Mouse (Mus musculus): Measurements from ENCODE around the gene Zfp365. TPM values are rescaled to one million over a fixed set of nuclear protein-coding genes. Genes with fewer than 3 reads are reported as not detected.

The Zfp365 gene
- polyA plus RNA-seq, 1 experiment from 2014 or later: 1.5 TPM

DNA sequence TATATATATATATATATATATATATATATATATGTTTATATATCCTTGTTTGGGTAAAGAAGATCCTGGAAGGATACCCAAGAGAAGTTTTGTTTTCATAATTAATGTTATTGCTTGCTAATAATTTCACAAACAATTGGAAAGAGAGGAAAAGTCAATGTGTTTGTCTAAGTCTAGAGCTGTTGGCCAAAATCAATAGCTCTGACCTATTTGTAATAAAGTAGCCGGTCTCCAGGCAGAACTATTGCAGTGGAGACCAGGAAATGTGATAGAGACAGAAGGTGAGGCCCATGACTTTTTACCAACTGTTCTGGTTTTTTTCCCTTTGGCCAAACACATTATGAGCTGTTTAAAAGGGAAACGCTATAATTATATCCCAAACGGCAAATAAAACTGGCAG lies 44.2 kb downstream of the Zfp365 start:
- no peaks in the 10 kb centered on the region for H3K36me3 ChIP-seq (ENCODE audit: control insufficient read depth, insufficient read depth, low read length)
- H3K9me3 ChIP-seq (ENCODE audit: control insufficient read depth, low read depth, low read length): no peaks in the 10 kb centered on the region
- 82% methylated on average over 3 of the region's 3 CpGs for WGBS
- no peaks in the 10 kb centered on the region for H3K4me1 ChIP-seq (ENCODE audit: control insufficient read depth, insufficient read depth, low read length)
- no peak overlapping the region for H3K27ac ChIP-seq (ENCODE audit: low read length)
- no peaks in the 10 kb centered on the region for H3K27me3 ChIP-seq (ENCODE audit: control insufficient read depth, insufficient read depth, low read length)
- ATAC-seq (ENCODE audit: insufficient number of reproducible peaks, insufficient read depth, low FRiP score, low read depth): no peak
- no peak overlapping the region for H3K4me3 ChIP-seq (ENCODE audit: low read depth, low read length)
- H3K9ac ChIP-seq (replicated peaks; ENCODE audit: low read depth, low read length): no peak overlapping the region
- no peak overlapping the region for H3K4me2 ChIP-seq (replicated peaks; ENCODE audit: low read depth, low read length)

DNA sequence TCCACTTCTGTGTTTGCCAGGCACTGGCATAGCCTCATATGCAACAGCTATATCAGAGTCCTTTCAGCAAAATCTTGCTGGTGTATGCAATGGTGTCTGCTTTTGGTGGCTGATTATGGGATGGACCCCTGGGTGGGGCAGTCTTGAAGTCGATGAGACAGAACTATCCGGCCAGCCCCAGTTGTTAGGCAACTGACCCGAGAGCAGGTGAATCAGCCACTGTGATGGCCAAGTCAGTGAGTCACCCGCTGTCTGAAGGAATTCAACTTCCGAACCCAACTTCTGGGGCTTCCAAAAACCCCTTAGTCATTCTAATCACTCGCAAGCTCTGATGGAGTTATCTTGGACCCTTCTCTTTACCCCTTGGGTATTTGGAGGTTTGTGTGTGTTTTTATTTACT lies 46.6 kb downstream of the Zfp365 start:
- WGBS: 96% methylated on average over 6 of the region's 6 CpGs

DNA sequence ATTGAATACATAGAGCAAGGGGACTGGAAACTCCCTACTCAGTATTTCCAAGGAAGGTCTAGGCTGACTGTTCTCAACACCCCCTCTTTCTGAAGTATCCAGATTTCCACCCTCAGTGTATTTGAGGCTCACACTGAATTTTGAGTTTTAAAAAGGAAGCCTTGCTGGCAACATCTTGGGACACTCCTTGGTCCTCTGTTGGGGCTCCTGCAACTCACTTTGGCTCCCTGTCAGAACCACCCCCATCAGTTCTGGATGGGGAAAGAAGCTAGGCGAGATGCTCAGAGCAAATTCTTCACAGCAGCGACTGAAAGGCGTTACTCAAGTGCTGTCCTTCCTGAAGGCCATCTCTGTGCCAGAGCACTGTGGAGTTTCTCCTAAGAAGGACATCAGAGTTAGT lies 47.4 kb downstream of the Zfp365 start:
- no peaks in the 10 kb centered on the region for H3K4me1 ChIP-seq (ENCODE audit: control insufficient read depth, insufficient read depth, low read length)
- H3K4me3 ChIP-seq (ENCODE audit: low read depth, low read length): no peak overlapping the region
- H3K9ac ChIP-seq (replicated peaks; ENCODE audit: low read depth, low read length): no peak overlapping the region
- no peaks in the 10 kb centered on the region for H3K36me3 ChIP-seq (ENCODE audit: control insufficient read depth, insufficient read depth, low read length)
- H3K9me3 ChIP-seq (ENCODE audit: control insufficient read depth, low read depth, low read length): no peaks in the 10 kb centered on the region
- H3K4me2 ChIP-seq (replicated peaks; ENCODE audit: low read depth, low read length): no peak overlapping the region
- WGBS: 79% methylated on average over 3 of the region's 3 CpGs
- ATAC-seq (ENCODE audit: insufficient number of reproducible peaks, insufficient read depth, low FRiP score, low read depth): no peak
- no peaks in the 10 kb centered on the region for H3K27me3 ChIP-seq (ENCODE audit: control insufficient read depth, insufficient read depth, low read length)
- H3K27ac ChIP-seq (ENCODE audit: low read length): no peak overlapping the region

More for the DNA sequence above, 46.6 kb downstream of the Zfp365 start:
- no peaks in the 10 kb centered on the region for H3K9me3 ChIP-seq (ENCODE audit: control insufficient read depth, low read depth, low read length)
- H3K36me3 ChIP-seq (ENCODE audit: control insufficient read depth, insufficient read depth, low read length): no peaks in the 10 kb centered on the region
- no peak overlapping the region for H3K4me3 ChIP-seq (ENCODE audit: low read depth, low read length)
- H3K27me3 ChIP-seq (ENCODE audit: control insufficient read depth, insufficient read depth, low read length): no peaks in the 10 kb centered on the region
- no peak for ATAC-seq (ENCODE audit: insufficient number of reproducible peaks, insufficient read depth, low FRiP score, low read depth)
- no peak overlapping the region for H3K27ac ChIP-seq (ENCODE audit: low read length)
- H3K9ac ChIP-seq (replicated peaks; ENCODE audit: low read depth, low read length): no peak overlapping the region
- no peaks in the 10 kb centered on the region for H3K4me1 ChIP-seq (ENCODE audit: control insufficient read depth, insufficient read depth, low read length)
- no peak overlapping the region for H3K4me2 ChIP-seq (replicated peaks; ENCODE audit: low read depth, low read length)

DNA sequence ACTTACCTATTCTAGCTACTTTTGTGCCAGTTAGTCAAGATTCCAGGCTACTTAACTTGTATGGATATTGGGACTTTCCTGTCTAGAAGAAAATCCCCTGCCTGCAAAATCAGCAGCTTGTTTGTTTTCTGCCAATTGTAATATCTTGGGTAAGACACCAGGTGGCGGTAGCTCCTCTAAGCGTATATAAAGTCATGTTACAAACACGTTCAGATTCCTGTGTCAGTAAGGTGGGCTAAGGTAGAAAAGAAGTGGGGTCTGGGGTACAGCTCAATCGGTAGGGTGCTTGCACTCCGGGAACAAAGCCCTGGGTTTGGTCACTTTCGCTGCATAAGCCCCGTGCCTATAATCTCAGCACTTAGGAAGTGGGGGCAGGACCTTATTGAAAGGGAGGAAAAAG lies 50.1 kb downstream of the Zfp365 start:
- no peaks in the 10 kb centered on the region for H3K36me3 ChIP-seq (ENCODE audit: control insufficient read depth, insufficient read depth, low read length)
- whole genome bisulfite sequencing: 16% methylated on average over 7 of the region's 7 CpGs
- no peak overlapping the region for H3K4me2 ChIP-seq (replicated peaks; ENCODE audit: low read depth, low read length)
- H3K27ac ChIP-seq (ENCODE audit: low read length): no peak overlapping the region
- no peaks in the 10 kb centered on the region for H3K4me1 ChIP-seq (ENCODE audit: control insufficient read depth, insufficient read depth, low read length)
- H3K9ac ChIP-seq (replicated peaks; ENCODE audit: low read depth, low read length): no peak overlapping the region
- no peak overlapping the region for H3K4me3 ChIP-seq (ENCODE audit: low read depth, low read length)
- no peak for ATAC-seq (ENCODE audit: insufficient number of reproducible peaks, insufficient read depth, low FRiP score, low read depth)
- H3K27me3 ChIP-seq (ENCODE audit: control insufficient read depth, insufficient read depth, low read length): no peaks in the 10 kb centered on the region
- no peaks in the 10 kb centered on the region for H3K9me3 ChIP-seq (ENCODE audit: control insufficient read depth, low read depth, low read length)

DNA sequence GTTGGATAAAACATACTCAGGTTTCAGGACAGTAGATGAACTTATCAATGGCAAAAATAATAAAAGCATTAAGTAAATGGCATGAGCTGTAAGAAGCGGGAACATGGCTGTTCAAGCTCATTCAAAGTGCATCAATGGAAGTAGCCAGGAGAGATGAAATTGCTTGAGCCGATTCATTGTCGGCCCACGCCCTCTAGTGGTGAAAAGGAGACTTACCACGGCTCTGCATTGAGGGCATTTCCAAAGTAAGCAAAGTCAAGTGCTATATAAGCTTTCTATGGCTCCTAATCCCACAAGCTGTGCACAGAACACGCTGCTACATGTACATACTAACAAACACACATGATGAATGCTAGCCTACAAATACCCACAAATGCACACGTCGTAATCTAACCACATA lies 53.6 kb downstream of the Zfp365 start:
- ATAC-seq (ENCODE audit: insufficient number of reproducible peaks, insufficient read depth, low FRiP score, low read depth): no peak
- 16% methylated on average over 8 of the region's 8 CpGs for WGBS
- Histone ChIP-seq H3K4me2 (replicated peaks; ENCODE audit: low read depth, low read length) (no peak overlapping the region), H3K4me3 (ENCODE audit: low read depth, low read length) (no peak overlapping the region), H3K4me1 (ENCODE audit: control insufficient read depth, insufficient read depth, low read length) (no peaks in the 10 kb centered on the region), H3K36me3 (ENCODE audit: control insufficient read depth, insufficient read depth, low read length) (no peaks in the 10 kb centered on the region), H3K9me3 (ENCODE audit: control insufficient read depth, low read depth, low read length) (no peaks in the 10 kb centered on the region), H3K27me3 (ENCODE audit: control insufficient read depth, insufficient read depth, low read length) (no peaks in the 10 kb centered on the region), H3K27ac (ENCODE audit: low read length) (no peak overlapping the region), H3K9ac (replicated peaks; ENCODE audit: low read depth, low read length) (no peak overlapping the region)

DNA sequence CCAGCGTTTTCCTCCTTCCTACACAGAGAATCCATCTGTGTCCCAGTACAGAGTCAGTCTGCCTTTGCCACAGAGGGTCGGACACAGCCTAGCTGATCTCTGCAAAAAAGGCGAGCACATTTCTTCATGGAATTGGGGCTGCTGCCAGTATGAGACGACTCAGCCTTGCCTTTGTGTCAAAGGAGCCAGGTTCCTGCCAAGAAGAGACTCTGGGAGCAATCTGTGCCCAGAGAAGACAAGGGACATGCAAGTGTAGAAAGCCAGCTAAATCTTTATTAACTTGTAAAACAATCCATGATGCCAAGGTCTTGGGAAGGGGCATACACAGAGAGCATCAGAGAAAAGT lies 54.9 kb downstream of the Zfp365 start:
- Histone ChIP-seq H3K4me2 (replicated peaks; ENCODE audit: low read depth, low read length) (no peak overlapping the region), H3K27me3 (ENCODE audit: control insufficient read depth, insufficient read depth, low read length) (no peaks in the 10 kb centered on the region), H3K9me3 (ENCODE audit: control insufficient read depth, low read depth, low read length) (no peaks in the 10 kb centered on the region), H3K4me1 (ENCODE audit: control insufficient read depth, insufficient read depth, low read length) (no peaks in the 10 kb centered on the region), H3K36me3 (ENCODE audit: control insufficient read depth, insufficient read depth, low read length) (no peaks in the 10 kb centered on the region), H3K27ac (ENCODE audit: low read length) (no peak overlapping the region), H3K9ac (replicated peaks; ENCODE audit: low read depth, low read length) (no peak overlapping the region), H3K4me3 (ENCODE audit: low read depth, low read length) (no peak overlapping the region)
- 80% methylated on average over 4 of the region's 4 CpGs for WGBS
- no peak for ATAC-seq (ENCODE audit: insufficient number of reproducible peaks, insufficient read depth, low FRiP score, low read depth)

DNA sequence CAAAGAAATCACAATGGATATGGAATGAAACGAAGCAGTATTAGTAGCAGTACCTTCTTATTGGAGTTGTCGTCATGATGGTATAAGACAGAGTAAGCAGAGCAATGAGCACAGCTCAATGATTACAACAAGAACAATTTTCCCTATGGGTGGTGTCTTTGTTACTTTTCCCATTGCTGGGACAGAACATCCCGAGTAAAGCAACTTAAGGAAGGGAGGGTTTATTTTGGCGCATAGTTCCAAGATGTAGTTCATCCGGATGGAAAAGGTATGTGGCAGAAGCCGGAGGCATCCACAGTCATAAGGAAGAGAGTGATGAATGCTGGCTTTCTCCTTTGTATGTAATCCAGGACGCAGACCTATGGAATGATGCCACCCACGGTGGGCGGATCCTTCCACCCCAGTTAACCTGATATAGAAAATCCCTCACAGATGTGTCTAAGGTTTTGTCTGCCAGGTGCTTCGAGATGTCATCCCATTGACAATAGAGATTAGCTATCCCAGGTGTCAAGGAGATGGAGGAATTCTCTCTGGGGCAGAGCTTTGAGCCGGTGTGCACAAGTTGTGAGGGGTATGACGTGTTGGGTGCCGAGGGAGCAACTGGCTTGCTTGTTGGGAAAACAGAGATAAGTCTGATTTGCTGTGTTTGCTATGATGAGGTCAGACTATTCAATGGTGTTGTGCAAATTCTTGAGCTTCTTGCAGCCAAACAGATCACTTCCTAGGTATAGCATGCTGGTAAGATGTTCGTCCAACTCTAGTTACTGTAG lies 55.5 kb downstream of the Zfp365 start:
- Histone ChIP-seq H3K4me1 (ENCODE audit: control insufficient read depth, insufficient read depth, low read length) (no peaks in the 10 kb centered on the region), H3K4me3 (ENCODE audit: low read depth, low read length) (no peak overlapping the region), H3K27me3 (ENCODE audit: control insufficient read depth, insufficient read depth, low read length) (no peaks in the 10 kb centered on the region), H3K9ac (replicated peaks; ENCODE audit: low read depth, low read length) (no peak overlapping the region), H3K4me2 (replicated peaks; ENCODE audit: low read depth, low read length) (no peak overlapping the region), H3K27ac (ENCODE audit: low read length) (no peak overlapping the region), H3K9me3 (ENCODE audit: control insufficient read depth, low read depth, low read length) (no peaks in the 10 kb centered on the region), H3K36me3 (ENCODE audit: control insufficient read depth, insufficient read depth, low read length) (no peaks in the 10 kb centered on the region)
- ATAC-seq (ENCODE audit: insufficient number of reproducible peaks, insufficient read depth, low FRiP score, low read depth): no peak
- 91% methylated on average over 14 of the region's 14 CpGs for WGBS

DNA sequence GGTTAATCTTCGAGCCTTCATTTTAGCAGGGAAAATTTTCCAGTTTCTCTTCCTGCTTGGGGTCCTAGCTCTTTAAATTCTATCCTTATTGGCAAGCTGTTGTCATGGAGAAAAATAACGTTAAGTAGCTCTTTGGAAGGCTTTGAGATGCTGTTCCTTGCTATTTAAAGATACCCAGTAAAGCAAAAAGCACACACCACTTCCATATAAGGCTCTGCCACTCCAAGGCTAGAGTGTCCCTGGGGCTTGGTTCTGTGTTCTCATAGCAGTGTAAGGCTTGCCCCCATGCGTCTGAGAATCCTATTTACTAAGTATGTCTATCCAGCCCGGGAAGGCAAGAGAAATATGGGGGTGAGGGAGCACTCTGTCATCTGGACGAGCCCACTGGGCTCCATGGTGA lies 56.7 kb downstream of the Zfp365 start:
- Histone ChIP-seq H3K4me2 (replicated peaks; ENCODE audit: low read depth, low read length) (no peak overlapping the region), H3K9ac (replicated peaks; ENCODE audit: low read depth, low read length) (no peak overlapping the region), H3K4me3 (ENCODE audit: low read depth, low read length) (no peak overlapping the region), H3K27ac (ENCODE audit: low read length) (no peak overlapping the region), H3K36me3 (ENCODE audit: control insufficient read depth, insufficient read depth, low read length) (no peaks in the 10 kb centered on the region), H3K4me1 (ENCODE audit: control insufficient read depth, insufficient read depth, low read length) (no peaks in the 10 kb centered on the region), H3K27me3 (ENCODE audit: control insufficient read depth, insufficient read depth, low read length) (no peaks in the 10 kb centered on the region), H3K9me3 (ENCODE audit: control insufficient read depth, low read depth, low read length) (no peaks in the 10 kb centered on the region)
- no peak for ATAC-seq (ENCODE audit: insufficient number of reproducible peaks, insufficient read depth, low FRiP score, low read depth)
- 56% methylated on average over 5 of the region's 5 CpGs for WGBS

DNA sequence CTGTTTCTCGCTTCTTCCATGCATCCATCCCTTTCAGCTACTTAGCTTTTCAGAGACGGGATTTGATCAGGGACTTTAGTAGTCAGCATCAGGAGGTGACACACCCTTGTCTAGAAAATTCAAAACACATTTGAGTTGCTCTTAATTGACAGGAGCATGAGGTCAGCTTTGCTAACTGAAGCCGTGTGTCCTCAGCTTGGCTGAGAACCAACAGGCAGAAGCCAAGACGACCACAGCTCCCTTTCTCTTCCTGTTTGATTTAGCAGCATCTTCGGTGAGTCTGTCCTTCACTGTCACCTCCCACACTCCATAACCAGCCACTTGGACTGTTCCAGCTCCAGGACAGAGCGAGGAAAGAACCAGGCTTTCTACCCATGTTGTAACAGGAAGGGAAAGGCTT lies 60.1 kb downstream of the Zfp365 start:
- no peak for ATAC-seq (ENCODE audit: insufficient number of reproducible peaks, insufficient read depth, low FRiP score, low read depth)
- WGBS: 78% methylated on average over 6 of the region's 6 CpGs
- no peaks in the 10 kb centered on the region for H3K4me1 ChIP-seq (ENCODE audit: control insufficient read depth, insufficient read depth, low read length)
- H3K27ac ChIP-seq (ENCODE audit: low read length): no peak overlapping the region
- H3K36me3 ChIP-seq (ENCODE audit: control insufficient read depth, insufficient read depth, low read length): no peaks in the 10 kb centered on the region
- no peaks in the 10 kb centered on the region for H3K27me3 ChIP-seq (ENCODE audit: control insufficient read depth, insufficient read depth, low read length)
- H3K9ac ChIP-seq (replicated peaks; ENCODE audit: low read depth, low read length): no peak overlapping the region
- no peak overlapping the region for H3K4me3 ChIP-seq (ENCODE audit: low read depth, low read length)
- H3K4me2 ChIP-seq (replicated peaks; ENCODE audit: low read depth, low read length): no peak overlapping the region
- H3K9me3 ChIP-seq (ENCODE audit: control insufficient read depth, low read depth, low read length): no peaks in the 10 kb centered on the region
